Mouse (Mus musculus): ENCODE measurements at regions not wholly inside any gene's neighbourhood (a gene's known extent, or its start where the extent isn't known, plus 50 kb on each side); places are given as distances from the start of the nearest gene placed in this dataset.

DNA sequence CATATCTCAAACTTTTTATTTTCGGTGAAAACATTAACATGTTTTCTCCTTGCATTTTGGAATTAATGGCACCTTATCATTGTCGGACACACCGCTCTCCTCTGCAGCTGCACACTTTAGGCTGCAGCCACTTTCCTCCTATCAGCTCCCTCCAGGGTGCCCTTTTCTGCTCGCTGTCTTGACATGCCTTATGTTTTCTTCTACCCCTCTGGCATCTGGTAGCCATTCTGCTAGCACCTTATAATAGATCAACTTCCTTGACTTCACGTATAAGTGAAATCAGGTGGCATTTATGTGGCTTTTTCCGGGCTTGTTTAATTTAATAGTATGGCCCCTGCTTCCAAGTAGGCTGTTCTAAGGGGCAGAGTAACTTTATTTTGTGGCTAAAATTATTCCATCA is 747.8 kb downstream of the Slitrk6 start:
- no peak for DNase-seq (ENCODE audit: low spot score)

DNA sequence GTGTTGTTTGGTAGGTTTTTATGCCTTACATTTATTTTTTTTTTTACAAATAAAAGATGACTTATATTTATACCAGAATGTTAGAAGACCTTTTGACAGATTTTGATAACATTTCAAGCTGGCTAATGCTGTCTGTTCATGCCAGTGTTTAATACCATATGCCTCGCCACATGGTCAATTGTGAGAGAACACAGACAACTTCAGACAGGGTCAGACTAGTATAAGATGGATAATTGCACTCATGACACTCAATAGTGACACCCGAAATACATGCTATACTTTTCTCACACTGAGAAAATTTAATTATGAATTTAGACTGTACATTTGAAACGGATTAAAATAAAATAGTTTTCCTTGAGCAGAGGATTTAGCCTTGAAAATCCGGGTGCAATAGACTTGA is 769.9 kb downstream of the Slitrk6 start:
- DNase-seq (ENCODE audit: low spot score): no peak

DNA sequence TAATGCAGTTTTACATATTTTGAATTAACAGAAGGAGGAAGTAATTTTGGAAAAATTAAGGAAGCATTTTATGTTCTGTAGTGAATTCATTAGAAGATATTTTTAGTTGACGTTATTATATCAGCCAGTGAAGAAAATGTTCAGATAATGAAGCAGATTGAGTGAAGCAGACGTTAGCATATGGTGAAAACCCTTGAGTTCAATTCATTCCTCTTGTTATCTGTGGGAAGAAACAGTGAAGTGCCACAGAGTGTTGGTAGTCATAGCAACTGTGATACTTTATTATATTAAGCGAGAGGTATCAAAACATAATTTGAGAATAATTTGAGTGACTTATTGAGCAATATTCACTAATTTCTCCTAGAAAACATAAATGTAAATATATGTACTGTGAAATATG is 796.9 kb downstream of the Slitrk6 start:
- DNase-seq (ENCODE audit: low spot score): no peak

DNA sequence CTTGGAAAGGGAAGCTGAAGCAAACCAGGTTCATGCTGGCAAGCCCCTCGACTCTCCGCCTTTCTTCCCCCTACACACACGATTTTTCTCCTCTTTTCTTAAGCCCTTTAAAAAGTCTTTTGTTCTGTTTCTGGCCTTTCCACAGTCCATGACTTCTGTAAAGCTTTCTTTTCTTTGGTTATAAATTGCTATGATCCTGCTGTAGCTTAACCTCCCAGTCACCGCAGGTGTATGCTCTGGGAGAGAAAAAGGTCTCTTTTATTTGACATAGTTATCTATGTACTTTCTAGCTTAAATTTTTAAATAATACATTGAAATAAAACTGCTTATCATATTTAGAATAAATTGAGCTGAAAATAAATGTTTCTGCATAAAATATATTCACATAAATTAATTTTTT is 813.0 kb downstream of the Slitrk6 start:
- no peak for DNase-seq (ENCODE audit: low spot score)

DNA sequence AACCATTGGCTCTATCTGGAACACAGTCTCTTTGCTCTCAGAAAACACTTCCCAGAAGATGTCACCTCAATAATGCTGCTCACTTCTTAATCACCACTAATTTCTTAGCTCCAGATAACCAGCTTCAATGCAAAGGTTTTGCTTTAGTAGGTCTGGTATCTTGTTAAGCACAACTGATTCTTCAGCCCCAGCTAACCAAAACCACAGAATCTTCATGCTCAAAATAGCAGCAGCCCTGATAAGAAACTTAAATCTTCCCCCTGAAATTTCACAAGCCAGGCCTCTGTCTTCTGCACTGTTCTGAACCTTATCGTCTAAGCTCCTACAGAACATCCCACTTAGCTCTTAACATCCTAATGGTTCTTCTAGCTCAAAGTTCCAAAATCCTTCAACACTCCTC is 813.8 kb downstream of the Slitrk6 start:
- no peak for DNase-seq (ENCODE audit: low spot score)

DNA sequence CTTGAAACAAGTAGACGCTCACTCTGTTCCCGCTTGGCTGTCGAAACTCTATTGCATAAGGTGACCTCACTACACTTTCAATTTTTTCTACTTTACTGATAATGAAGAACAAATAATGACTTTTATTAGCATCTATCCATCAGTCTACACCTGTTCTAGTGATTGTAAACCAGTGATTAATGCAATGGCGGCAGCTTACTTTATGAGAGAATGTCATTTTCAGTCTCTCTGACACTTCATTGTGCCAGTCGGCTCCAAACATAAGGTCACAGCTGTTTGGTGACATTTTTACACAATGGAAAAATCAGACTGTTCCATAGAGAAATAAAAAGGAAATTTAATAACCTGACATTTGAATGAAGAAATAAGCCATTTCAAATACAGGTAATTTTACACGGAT is 817.5 kb downstream of the Slitrk6 start:
- no peak for DNase-seq (ENCODE audit: low spot score)

DNA sequence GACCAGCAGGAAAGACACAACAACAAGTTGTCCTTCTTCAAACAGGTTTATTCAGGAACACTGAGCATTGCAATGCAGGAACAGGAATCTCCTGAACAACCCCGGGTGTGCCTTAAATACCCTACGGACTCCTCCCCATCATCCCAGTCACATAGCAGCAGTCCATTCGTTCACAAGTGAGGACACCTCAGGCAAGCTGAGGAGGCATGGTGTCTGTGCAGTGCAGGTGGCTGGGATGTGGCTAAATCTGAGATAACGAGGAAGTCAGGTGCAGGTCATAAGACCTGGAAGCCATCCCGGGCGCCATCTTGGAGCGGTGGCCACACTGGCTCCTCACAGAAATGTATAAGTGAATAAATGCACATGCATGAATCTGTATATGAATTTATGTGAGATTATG is 826.0 kb downstream of the Slitrk6 start:
- DNase-seq (ENCODE audit: low spot score): no peak

DNA sequence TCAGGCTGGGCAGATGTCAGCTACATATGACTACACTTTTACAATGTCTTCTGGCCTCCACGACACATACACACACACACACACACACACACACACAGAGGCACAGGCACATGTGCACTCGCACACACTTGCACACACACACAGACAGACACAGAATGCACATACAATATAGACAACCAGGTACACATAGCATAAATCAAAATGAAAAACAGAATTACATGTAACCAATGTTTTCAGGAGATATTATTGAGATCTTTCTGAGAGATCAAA is 863.1 kb downstream of the Slitrk6 start:
- DNase-seq (ENCODE audit: low spot score): no peak

DNA sequence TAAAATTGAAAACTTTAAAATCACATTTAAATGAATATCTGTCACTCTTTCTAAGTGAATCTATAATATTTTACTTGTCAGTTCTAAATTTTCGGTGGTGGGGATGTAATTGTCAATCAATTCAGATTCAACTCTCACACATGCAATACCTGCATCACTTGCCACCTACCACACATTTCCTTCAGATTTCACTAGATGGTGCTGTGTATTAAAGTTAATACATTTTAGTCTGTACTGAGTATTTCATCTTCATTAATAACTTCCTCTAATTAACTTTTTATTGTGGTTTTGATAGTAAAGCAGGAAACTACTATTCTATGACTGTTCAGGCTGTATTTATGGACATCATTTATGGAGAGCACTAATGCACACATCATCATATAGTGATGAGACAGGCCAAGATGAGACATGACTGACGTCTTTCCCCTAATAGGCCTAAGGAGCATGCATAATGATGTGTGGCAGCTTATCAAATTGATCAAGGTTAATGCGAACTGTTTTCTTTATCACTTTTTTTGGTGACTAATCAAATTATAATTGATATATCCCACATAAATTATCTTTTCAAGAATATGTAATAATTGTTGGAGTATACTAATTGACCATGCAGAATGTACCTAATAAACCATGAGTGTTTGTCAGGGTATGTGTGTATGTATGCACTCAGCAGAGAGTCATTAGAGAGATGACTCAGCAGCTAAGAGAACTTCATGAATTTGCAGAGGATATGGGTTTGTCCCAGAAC is 863.6 kb downstream of the Slitrk6 start:
- no peak for DNase-seq (ENCODE audit: low spot score)

DNA sequence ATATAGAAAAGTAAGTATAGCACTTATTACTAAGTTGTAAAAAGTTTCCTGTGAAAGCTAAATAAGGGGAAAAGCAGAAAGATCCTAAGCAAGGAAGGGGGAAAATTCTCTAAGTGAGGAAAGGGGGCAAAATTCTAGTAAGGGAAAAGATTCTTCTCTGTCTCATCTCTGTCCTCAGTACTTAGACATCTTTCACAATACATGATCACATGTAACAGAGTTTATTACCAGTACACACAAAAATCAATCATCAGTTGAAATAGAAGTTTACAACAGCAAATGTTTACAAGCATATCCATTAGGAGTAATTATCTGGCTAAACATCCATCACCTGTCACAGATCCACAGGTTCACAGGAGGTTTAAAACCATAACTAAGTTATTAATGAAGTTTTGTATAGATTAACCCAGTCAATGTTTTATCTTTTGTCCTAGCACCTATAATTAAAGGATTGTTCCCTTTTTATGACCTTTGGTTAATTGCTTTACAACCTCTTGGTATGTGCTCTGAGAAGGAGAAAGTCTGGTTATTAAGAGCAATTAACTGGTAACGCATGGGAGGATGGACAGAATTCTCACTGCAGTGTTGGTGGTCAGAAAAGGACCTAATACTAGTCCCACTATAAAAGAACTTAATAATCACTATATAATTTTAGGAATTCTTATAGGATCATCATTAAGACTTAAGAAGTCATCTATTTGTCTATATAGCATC is 877.8 kb downstream of the Slitrk6 start:
- DNase-seq (ENCODE audit: low spot score): no peak

DNA sequence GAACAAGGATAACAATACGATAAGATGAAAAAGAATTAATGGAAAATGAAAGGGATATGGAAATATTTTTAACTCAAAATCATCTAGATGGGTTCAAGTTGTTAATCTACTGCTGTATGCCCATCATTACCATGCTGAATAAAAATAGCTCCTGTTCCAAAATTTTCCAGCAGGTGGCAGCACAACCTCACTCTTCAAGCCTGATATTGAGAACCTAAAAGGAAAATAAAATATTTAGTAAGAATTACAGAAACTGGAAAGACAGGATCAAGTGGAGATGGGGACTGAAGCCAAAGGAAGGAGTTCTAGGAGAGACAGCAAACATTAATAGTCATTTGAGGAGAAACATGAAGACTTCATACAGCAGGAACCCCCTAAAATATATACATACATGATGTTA is 880.7 kb downstream of the Slitrk6 start:
- DNase-seq (ENCODE audit: low spot score): peak; percentile 6

DNA sequence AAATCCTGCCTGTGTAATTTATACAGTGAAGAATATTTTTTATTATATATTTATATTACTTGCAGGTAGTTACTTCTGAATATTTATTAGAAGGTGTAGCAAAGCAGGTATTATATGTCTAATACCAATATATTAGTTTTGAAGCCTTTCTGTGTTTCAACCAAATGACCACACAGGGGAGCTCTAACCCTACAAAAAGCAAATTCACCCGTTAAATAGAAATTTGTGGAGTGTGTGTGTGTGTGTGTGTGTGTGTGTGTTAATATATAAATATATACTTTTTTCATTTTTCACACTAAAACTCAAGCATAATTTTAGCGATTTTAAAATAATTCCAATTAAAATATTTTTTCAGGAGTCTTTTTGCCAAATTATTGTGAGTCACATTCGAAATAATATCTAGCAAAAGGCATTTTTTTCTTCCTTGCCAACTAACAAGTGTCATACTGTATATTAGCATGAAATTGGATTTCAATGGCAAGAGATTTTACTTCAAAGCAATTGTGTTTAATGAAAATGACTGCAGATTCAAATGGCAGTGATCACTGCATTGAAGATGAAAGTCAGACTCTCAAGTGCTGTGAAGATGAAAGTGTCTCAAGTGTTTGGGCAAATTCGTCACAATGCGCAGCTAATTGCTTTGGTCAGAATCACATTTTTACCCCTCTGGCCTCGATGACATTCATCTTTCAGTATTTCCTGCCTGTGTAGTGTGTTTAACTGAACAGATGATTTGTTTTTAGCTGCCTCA is 914.4 kb downstream of the Slitrk6 start:
- DNase-seq (ENCODE audit: low spot score): no peak

DNA sequence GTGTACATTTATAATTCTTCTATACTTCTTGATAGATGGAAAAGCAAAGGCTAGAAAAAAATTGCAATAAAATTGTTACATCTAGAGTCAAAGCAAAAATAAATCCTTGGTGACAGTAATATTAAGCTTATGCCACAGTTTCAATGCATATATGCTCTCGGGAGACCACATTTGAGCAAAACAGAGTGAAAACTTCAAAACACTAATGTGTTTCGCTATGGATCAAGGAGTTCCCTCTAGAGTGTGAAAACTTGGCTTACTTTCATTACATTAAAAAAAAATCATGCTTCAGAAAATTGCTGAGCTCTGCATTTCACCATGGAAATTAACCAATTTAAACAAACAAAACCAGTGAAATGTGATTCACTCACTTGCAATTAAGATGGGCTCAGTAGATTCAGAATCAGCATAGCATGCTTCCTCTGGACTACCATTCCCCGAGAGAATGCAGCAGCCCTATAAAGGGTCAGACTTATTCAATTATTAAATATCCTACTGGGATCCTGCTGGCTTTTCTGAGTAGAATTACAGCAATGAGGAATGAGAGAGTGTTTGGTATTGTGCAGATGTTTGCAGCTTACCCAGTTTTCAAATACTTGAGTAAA is 888.7 kb upstream of the Slitrk1 start:
- DNase-seq (ENCODE audit: low spot score): no peak

DNA sequence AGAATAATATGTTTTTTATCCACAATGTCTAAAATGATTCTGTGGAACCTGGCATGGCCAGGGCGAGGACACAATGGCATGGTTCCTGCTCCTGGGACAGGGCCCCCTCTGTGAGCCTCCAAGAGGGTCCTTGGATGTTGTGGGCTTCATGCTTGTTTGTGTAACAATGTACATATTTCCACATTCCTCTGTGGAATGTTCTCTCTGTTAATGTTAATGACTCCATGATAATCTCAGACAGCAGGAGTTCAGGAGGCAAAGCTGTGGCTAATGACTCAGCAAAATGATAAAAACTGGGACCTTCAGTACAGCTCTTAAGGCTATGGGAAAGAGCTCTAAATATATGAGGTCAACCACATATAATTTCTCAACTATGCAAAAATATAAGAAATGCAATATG is 858.3 kb upstream of the Slitrk1 start:
- no peak for DNase-seq (ENCODE audit: low spot score)

DNA sequence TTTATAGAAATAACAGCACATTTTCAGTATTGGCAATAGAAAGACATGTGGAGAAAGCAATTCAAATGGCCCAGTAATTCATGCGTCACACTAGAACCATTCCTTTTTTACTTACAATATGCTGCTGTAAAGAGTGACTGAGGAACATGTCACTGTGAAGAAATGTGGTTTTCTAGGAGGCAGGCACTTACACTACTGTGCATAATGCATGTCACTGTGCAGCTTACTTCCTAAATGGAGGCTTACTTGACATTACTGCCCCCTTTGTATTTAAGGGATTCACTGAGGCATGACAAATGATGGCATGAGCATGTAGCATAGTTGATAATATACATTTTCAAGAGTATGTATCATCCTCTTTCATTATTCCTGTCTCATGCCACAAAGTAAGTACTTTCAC is 846.9 kb upstream of the Slitrk1 start:
- no peak for DNase-seq (ENCODE audit: low spot score)

Data from yolk sac, embryonic 10.5 days (tissue).